ENCODE assay signal across 9 mouse cellular contexts in genomic region chr11:53307558-53308065, GRCm38 (mm10). TPM values are rescaled to one million over a fixed set of nuclear protein-coding genes. Genes with fewer than 3 reads are reported as not detected.
A peak's percentile ranks its signal among the peaks of the same experiment; 100 is the strongest.
DNase-seq lines count a peak whose midpoint lies in the region; ATAC-seq and TF ChIP-seq lines count a peak whose summit lies in the region.
"Had no signal": no experiment of that assay in that cellular context is flagged by ENCODE, and none has a peak within 500 bp of the region (broad histone marks: within the 10 kb centered on the region; RNA-seq: fewer than 3 reads in every experiment).

No protein-coding gene starts in this region.

- peak overlapping the region; percentile 96 for H3K27ac ChIP-seq in heart, adult 2 months
- peak overlapping the region; percentile 76; the same call in 1 of the 2 replicates for H3K27ac ChIP-seq in kidney, embryonic 14.5 days (ENCODE audit: low read depth, low read length)

- ATAC-seq in kidney, embryonic 14.5 days (ENCODE audit: low FRiP score, low TSS enrichment) = no peak
- ATAC-seq in neutrophil, adult 5-6 weeks (ENCODE audit: extremely low read depth, insufficient number of reproducible peaks, low FRiP score, poor library complexity, severe bottlenecking) = 0 out of 2 replicates have a peak, but pooled peaks have one; percentile 13

- no peaks in the 10 kb centered on the region for H3K27me3 ChIP-seq in heart, adult 2 months (ENCODE audit: control insufficient read depth, insufficient read depth, low read length)
- no peaks in the 10 kb centered on the region for H3K27me3 ChIP-seq in kidney, embryonic 14.5 days (ENCODE audit: control insufficient read depth, insufficient read depth, low read length)

- peaks cover 13% of the 10 kb centered on the region for H3K4me1 ChIP-seq in heart, adult 2 months (ENCODE audit: control insufficient read depth, insufficient read depth, low read length)
- peaks cover 10% of the 10 kb centered on the region; the same call in 1 of the 2 replicates for H3K4me1 ChIP-seq in kidney, embryonic 14.5 days (ENCODE audit: control insufficient read depth, insufficient read depth, low read length)

- intact Hi-C loops in heart, adult 2 months (cut with DNase I) = no loop called here

- DNase-seq in adrenal gland, adult 8-10 months = peak; percentile 34
- no peak for DNase-seq in adrenal gland, postnatal 25 days
- DNase-seq in heart, adult 2 months = peak; percentile 29 to 36
- DNase-seq in frontal cortex, postnatal 25 days (ENCODE audit: low spot score in 2 of 2) = no peak
- DNase-seq in spleen, postnatal 10 days (ENCODE audit: low spot score in 2 of 2) = no peak
- no peak for DNase-seq in thymus, postnatal 25 days
- DNase-seq: cerebellum, adult 9-10 months had no signal

- peaks cover 12% of the 10 kb centered on the region for H3K36me3 ChIP-seq in heart, adult 2 months (ENCODE audit: control insufficient read depth, insufficient read depth, low read length)
- no peaks in the 10 kb centered on the region for H3K36me3 ChIP-seq in kidney, embryonic 14.5 days (ENCODE audit: control insufficient read depth, insufficient read depth, low read length)

- H3K79me2 ChIP-seq in heart, adult 2 months (replicated peaks; ENCODE audit: control insufficient read depth, insufficient read depth, low read length) = no peaks in the 10 kb centered on the region

- no peak overlapping the region for H3K4me3 ChIP-seq in heart, adult 2 months
- no peak overlapping the region for H3K4me3 ChIP-seq in kidney, embryonic 14.5 days (ENCODE audit: low read length)

- no peak overlapping the region; the same call in 1 of the 2 replicates for H3K9ac ChIP-seq in heart, adult 2 months (ENCODE audit: low read depth, low read length)
- no peak overlapping the region for H3K9ac ChIP-seq in kidney, embryonic 14.5 days (ENCODE audit: low read depth, low read length)

- no peaks in the 10 kb centered on the region for H3K9me3 ChIP-seq in kidney, embryonic 14.5 days (ENCODE audit: control insufficient read depth, low read length)

- TF ChIP-seq CTCF in heart, adult 2 months (IDR thresholded peaks at IDR 0.05) = no peak

- no peak overlapping the region for H3K4me2 ChIP-seq in kidney, embryonic 14.5 days (replicated peaks; ENCODE audit: low read depth, low read length)

- 24% methylated on average over 10 of the region's 10 CpGs for WGBS in heart, adult 2 months
- WGBS in kidney, embryonic 14.5 days = 43% methylated on average over 10 of the region's 10 CpGs

- no peak for TF ChIP-seq POLR2A in heart, adult 2 months (IDR thresholded peaks at IDR 0.05; ENCODE audit: insufficient read depth, low read depth, low read length)

- no peak for TF ChIP-seq EP300 in heart, adult 2 months (IDR thresholded peaks at IDR 0.05; ENCODE audit: insufficient read depth, low read depth, low read length)

RNA-seq across cellular contexts. Expression of gene Hspa4, which starts 7.4 kb away (rescaled TPM):
- total RNA-seq in adrenal gland, adult 8-10 months (2022) = 100 to 1,000 TPM; 164 to 203 (median 190) TPM
- 179 and 185 TPM in 2 replicates for total RNA-seq in adrenal gland, postnatal 25 days (2021)
- total RNA-seq in heart, adult 2 months (2021) = 100 to 1,000 TPM; 109 to 126 TPM
- 19.2 and 39.7 TPM in 2 replicates for polyA plus RNA-seq in heart, adult 2 months (2012; rRNA removed)
- 78.2 and 110 TPM in 2 replicates for polyA plus RNA-seq in kidney, embryonic 14.5 days (2014; fragmentation: Nextera tagmentation; extraction: Ambion mirVana)
- 190 and 223 TPM in 2 replicates for total RNA-seq in neutrophil, adult 5-6 weeks (2017)

RNA-seq across cellular contexts. Expression of gene Zcchc10, which starts 16.9 kb away (rescaled TPM):
- total RNA-seq in adrenal gland, adult 8-10 months (2022) = 10 to 100 TPM; 10.7 to 14.9 (median 12.4) TPM
- 12.7 and 14.2 TPM in 2 replicates for total RNA-seq in adrenal gland, postnatal 25 days (2021)
- total RNA-seq in heart, adult 2 months (2021) = 1 to 10 TPM; 5.9 to 7.9 TPM
- 3.8 and 4.1 TPM in 2 replicates for polyA plus RNA-seq in heart, adult 2 months (2012; rRNA removed)
- 32.4 and 40.9 TPM in 2 replicates for polyA plus RNA-seq in kidney, embryonic 14.5 days (2014; fragmentation: Nextera tagmentation; extraction: Ambion mirVana)
- total RNA-seq in neutrophil, adult 5-6 weeks (2017) = 4.7 and 7.3 TPM in 2 replicates

RNA-seq across cellular contexts. Expression of gene Aff4, which starts 43.0 kb away (rescaled TPM):
- 100 to 1,000 TPM; 141 to 221 (median 184) TPM for total RNA-seq in adrenal gland, adult 8-10 months (2022)
- total RNA-seq in adrenal gland, postnatal 25 days (2021) = 156 and 173 TPM in 2 replicates
- 10 to 100 TPM; 77.3 to 80.0 TPM for total RNA-seq in heart, adult 2 months (2021)
- 13.7 and 29.5 TPM in 2 replicates for polyA plus RNA-seq in heart, adult 2 months (2012; rRNA removed)
- 46.1 and 80.4 TPM in 2 replicates for polyA plus RNA-seq in kidney, embryonic 14.5 days (2014; fragmentation: Nextera tagmentation; extraction: Ambion mirVana)
- 183 and 186 TPM in 2 replicates for total RNA-seq in neutrophil, adult 5-6 weeks (2017)

Comparison
In these comparisons a context has a peak if more than half of its experiments do, and no peak if none do; other contexts are left out.
1. DNase-seq: peak in adrenal gland, adult 8-10 months (single experiment) and heart, adult 2 months (2 of 2); none in adrenal gland, postnatal 25 days (single experiment), frontal cortex, postnatal 25 days (0 of 2), spleen, postnatal 10 days (0 of 2) and thymus, postnatal 25 days (single experiment).